Mouse (Mus musculus) telencephalon, adult 2 months (tissue): Measurements from ENCODE around the gene Babam1.
A peak's percentile ranks its signal among the peaks of the same experiment; 100 is the strongest.

Experiments used
- DNase-seq: peaks from one replicate; pipeline ENCODE4 v3.0.0-alpha.2; 2011; ENCODE audit warnings: low read depth, low spot score

The Babam1 gene

DNA sequence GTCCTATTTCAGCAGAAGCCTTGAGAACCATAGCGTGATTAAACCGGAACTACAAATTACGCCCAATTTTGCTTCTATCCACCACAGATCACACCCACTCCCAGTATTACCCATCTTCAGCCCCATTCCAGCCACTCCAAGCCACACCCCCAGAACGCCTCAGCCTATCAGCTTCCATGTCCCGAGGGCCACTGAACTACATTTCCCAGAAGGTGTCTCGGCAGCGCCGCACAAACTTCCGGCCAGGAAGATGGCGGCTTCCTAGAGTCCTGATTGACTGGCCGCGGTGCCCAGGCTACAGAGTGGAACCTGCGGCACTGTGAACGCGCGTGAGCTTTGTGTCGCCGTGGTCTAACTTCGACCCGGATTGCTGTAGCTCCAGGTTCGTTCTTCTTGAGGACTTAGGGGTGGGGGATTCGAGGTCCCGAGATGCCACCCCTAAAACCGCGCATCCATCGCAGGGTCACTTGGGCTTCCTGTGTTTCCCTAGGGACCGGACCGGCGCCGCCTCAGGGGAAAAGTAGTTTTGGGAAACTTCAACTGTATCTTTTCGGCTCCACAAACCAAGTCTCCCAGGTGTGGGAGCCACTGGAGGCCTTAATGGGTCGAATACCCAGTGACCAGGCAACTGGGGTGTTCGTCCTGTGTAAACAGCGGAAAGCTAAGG, at the start of gene Babam1:
TSS of gene Babam1 (plus strand) at position 223 of the 667 bp plus-strand sequence.
- peak; percentile 98 for DNase-seq

DNA sequence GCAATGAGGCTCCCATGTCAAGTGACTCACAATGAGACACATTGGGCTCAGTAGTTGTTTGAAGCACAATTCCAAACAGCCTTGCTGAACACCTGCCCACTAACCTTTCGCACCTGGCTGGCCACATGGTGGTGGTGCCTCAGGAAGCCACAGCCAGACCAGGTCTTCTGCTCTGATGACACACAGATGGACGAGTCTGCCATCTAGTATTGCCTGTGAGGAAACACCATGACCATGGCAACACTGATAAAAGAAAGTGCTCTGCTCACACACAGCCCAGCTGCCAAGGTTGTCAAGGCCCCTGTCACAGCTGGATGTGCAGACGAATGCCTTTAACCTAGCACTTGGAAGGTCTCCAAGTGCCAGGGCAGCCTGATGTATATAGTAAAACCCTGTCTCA, 45.5 kb upstream of the Babam1 start:
- no peak for DNase-seq

DNA sequence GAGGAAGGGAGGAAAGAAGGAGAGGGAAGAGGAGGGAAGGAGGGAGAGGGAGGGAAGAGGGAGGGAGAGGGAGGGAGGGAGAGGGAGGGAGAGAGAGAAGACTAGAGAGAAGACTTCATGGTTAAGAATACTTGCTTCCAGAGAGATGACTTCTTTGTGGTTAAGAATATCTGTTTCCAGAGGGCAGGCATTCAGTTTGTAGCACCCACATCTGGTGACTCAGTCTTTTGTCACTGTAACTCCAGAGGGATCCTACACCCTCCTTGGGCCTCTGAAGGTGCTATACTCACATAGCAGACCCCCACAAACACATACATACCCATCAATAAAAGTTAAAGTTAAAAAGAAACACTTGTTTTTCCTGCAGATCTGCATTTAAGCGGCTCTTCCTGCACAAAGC, 45.1 kb upstream of the Babam1 start:
- DNase-seq, result no peak

DNA sequence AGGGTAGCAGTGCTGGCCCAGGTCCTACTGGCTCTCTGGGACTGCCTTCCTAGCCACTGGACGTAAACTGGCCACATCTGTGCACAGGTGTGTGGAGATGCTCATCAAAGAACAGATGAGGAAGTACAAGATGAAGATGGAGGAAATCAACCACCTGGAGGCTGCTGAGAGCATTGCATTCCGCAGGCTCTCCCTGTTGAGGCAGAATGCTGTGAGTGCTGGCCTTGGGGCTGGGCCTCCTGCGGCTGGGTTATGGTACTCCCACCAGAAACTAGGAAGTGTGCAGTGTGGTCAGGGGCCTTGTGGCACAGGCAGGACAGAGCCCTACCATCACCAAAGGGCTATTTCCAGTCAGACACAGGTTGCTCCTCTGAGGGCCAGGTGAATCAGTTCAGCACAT, 38.6 kb upstream of the Babam1 start:
- DNase-seq, result no peak

DNA sequence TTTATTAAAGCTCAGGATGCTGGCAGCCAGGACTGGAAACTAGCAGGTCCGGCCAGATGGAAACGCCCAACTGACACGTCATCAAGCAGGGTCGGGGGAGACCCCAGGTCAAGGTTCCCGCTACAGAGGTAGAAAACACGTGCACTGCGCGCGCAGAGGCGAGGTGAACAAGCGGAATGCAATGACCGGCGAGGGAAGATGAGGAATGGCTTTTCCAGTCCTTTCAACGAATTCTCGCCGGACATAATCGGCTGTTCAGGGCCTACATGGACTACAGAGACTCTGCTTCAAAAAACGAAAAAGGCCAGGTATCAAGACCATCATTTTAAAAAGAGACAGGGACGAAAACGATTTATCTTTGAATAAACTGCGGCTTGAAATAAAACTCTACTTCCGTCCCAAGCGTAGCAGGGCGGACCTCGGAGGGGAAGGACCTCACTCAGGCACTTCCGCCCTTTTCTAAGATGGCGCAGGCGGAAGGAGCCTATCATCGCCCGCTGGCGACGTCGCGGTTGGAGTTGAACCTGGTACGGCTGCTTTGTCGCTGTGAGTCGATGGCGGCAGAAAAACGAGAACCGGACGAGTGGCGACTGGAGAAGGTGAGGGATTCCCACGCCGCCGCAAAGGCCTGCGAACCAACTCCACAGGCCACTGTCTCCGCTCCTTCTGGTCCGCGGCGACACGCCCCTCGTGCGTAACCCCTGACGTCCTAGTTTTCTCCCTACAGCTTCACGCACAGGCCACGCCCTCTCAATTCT, 29.7 kb upstream of the Babam1 start, which contains the start of gene Use1:
TSS of gene Use1 (plus strand) at position 78 of the 758 bp plus-strand sequence.
- peak; percentile 94 for DNase-seq

DNA sequence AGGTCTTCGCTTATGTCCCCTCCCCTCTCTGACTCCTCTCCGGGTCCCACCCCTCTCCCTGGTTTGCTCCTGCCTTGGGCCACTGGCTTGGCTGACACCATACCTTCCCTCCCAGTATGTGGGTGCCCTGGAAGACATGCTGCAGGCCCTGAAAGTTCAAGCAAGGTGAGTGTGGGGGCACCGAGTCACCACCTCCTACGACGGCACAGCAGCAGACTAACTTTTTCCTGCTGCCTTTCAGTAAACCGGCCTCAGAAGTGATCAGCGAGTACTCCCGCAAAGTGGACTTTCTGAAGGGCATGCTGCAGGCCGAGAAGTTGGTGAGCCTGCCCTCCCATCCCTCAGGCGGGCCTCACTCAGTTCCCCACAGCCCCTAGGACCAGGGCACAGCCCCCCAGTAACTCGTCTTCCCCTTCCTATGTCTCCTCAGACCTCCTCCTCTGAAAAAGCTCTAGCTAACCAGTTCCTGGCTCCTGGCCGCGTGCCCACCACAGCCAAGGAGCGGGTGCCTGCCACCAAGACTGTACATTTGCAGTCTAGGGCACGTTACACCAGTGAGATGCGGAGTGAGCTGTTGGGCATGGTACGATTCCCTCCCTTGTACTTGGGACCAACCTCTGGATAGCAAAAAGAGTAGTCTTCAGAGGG, 29.0 kb upstream of the Babam1 start:
- DNase-seq, result no peak

DNA sequence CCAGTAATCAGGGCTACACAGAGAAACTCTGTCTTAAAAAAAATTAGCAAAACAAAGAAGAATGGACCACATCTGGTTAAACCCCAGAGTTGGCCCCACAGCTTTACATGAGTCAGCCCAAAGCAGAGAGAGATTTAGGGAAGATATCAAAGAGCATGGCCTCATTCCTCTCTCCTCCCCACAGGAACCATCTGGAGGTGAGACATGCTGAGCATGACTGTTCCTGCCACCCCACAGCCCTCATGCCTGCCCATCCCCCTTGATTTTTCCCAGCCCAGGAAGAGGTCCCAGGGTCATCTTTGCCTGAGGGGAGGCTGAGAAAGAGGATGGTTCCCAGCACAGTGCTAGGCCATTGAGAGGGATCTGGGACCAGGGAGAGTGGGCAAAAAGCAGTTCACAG, 28.3 kb upstream of the Babam1 start:
- DNase-seq, result no peak

DNA sequence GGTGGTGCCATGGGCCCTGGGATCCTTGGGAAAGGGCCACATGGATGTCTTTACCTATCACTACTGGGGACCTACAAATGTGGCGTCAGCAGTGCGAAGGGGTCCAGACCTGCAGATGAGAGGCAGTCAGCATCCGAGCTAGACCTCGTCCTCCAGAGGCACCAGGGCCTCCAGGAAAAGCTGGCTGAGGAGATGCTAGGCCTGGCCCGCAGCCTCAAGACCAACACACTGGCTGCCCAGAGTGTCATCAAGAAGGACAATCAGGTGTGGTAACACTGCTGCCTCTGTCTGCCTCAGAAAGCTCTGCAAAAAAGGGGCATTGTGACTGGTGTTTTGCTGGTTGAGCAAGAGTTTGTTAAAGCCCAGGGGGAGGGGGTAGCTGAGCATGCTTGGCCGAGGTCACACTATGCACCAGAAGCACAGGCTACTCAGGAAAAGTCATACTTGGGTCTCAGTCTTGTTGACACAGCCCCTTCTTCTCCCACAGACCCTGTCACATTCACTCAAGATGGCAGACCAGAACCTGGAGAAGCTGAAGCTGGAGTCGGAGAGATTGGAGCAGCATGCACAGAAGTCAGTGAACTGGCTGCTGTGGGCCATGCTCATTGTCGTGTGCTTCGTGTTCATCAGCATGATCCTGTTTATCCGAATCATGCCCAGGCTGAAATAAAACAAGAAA, 27.5 kb upstream of the Babam1 start:
- DNase-seq, result no peak

DNA sequence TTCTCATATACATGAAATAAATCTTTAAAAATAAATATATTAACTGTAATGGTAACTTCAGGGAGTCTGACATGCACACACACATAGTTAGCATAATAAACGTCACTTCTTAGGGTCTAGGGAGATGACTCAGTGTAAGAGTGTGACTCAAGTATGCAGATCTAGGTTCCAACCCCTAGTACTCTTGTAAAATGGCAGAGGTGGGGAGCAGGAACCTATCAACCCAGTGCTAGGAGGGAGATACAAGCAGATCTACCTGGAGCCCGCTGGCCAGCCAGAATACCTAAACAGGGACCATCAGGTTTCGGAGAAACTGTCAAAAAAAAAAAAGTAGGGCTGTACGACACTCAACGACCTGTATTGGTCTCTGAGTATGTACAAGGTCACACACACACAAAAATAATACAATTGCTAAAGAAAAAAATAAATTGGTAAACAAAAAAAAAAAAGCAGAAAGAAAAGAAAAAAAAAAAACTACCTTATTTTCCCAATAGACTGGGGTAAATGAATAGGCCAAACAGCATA, 25.9 kb upstream of the Babam1 start:
- no peak for DNase-seq

DNA sequence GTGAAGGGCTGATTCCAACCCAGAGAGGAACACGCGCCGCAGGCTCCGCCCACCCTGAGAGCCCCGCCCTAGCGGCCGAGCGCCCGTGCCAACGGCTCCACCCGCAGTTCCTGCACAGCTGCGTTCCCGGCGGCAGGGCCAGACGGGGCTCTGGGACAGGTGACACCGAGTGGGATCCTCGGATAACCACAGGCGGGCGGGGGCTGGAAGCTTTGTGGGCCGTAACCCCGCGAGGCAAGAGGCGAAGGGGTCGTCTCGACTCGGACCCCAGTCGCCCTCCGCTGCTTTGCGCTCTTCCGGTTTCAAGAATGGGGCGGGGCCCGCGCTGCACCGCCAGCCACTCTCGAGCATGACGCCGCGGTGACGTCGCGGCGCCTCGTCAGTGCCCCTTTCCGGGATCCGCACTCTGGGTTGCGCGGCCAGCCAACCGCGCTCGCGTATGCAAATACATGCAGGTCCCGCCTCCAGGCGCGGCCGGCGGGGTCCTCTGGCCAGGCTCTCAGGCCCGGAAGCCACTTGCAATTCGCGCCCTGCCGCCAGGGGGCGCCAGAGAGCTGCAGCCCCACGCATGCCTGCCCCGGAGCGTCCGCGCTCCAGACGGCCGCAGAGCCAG, 25.3 kb upstream of the Babam1 start, which contains the start of gene Ocel1:
TSS of gene Ocel1 (plus strand) at position 63 of the 613 bp plus-strand sequence.
- DNase-seq, result peak; percentile 96

DNA sequence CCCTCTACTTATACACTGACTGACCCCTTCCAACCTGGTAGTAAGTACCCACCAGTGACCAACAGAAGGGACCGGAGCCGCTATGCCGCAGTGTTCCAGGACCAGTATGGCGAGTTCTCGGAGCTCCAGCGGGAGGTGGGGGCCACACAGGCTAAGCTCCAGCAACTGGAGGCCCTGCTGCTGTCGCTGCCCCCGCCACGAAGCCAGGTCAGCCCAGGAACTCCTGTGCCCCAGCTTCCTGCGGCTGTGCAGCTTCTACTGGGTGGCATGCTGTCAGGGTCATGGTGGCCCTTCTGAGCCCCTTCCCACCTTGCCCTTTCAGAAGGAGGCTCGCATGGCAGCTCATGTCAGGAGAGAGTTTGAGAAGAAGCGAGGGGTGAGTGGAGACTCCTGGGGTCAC, 24.2 kb upstream of the Babam1 start:
- no peak for DNase-seq

DNA sequence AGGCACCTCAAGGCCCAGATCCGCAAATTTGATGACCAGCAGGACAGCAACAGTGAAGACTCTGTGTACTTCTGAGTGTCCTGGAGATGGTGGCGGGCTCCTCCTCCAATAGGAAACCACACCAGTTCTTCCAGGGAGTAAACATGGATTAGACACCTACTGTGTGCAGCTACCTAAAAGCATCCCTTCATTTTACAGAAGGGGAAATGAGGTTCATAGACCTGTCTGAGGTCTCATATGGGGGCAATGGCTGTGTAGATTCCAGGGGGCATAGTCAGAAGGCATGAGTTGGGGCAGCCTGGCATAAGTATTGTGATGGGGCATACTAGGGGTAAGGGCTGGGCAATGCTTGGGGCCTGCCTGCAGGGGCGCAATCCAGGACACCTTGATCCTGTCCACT, 23.7 kb upstream of the Babam1 start:
- DNase-seq, result no peak

DNA sequence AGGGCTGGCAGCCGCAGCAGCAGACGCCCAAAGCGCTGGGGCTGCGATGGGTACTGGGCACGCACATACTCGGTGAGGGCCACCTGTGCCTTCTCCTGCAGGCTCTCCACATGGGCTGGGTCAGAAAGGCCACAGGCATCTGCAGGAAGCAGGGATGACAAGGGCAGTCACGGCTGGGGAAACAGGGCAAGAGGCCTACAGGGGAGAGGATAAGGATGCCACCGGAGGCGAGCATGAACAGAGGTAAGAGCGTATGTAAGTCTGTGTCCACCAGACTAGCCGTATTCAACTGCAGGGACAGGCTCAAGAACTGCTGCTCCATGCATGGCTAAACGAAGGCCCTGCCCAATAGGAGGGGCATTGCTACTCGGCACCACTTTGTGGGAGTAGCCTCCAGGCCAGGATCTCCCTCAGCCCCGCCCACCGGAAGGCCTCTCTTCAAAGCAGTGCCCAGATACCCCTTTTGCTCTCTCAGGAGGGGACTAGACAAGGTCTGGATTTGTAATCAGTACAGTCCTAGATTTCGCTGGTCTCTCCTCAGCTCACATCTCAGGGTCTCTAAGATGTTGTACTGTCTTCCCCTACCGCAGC, 21.9 kb upstream of the Babam1 start:
- DNase-seq, result no peak

DNA sequence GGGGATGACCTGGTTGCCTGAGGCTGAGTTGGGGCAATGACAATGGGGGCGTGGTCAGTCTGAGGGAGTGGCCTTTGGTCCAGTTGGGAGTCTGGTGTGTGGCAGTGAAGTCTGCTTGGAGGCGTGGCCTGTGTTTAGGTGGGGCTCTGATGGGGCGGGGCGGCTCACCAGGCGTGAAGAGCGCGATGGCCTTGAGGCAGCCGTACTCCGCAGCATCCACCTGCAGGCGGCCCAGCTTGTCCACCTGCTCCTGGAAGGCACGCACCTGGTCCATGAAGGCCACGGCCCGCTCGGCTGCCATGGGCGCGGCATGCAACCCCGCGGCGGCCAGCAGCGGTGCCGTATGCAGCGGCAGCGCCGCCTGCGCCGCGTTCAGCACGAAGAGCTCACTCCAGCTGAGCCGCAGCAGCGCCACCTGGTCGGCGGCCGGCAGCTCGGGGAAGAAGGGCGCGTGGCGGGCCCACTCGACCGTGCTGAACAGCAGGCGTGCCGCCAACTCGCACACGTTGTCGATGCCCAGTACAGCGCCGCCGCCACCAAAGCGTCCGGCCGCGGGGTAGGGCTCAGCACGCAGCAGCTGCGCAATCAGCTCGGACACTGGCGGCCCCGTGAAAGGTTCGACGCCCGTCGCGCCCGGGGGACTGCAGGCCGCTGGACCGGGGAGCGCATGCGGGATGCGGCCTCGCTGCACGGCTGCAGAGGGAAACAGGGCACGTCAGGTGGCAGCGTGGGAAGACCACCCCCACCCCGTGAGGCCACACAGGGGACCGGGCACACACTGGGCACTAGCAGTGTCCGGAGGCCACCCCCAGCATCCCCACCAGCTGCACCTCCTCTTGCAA, 20.9 kb upstream of the Babam1 start:
- DNase-seq, result no peak

DNA sequence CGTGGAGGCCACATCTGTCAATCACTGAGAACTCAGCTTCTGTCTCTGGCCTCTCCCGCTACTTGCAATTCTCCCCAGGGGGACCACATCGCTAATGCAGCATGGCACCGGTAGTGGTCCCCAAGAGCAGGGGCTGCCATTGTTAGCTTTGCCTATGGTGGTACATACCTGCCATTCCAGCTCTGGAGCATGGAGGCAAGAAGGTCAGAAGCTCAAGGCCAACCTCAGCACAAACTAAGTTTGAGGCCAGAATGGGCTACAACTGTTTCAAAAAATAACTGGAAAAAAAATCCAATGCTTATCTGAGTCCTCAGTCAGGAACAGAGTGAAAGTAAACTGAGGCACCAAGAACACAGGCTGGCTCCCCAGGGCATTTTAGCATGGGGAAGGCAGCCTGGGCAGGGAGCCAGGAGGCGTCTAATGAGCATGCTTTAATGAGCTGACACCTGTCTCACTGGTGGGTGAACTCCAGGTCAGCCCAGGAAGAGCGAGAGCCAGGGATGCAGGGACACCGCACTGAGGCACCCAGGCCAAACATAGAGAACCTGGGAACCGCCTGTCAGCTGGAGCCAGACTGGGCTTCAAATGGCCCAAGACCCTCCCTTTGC, 20.1 kb upstream of the Babam1 start:
- no peak for DNase-seq

DNA sequence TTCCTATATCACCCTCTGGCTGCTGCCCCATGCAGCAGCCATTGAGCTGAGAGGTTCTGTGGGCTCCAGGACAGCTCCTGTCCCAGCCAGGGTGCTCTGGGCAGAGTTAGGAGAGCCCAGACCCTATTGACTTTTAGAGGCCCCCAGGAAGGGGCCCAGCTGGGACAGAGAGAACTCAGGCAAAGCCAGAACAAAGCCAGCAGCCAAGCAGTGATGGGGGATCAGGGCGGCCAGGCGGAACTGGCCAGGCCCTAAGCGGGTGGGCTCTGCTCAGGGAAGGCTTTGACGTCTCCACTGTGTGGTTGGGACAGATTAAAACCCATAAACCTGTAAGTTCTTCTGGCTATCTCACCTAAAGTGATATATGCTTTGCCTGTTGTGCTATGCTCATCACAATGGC, 17.7 kb upstream of the Babam1 start:
- no peak for DNase-seq

DNA sequence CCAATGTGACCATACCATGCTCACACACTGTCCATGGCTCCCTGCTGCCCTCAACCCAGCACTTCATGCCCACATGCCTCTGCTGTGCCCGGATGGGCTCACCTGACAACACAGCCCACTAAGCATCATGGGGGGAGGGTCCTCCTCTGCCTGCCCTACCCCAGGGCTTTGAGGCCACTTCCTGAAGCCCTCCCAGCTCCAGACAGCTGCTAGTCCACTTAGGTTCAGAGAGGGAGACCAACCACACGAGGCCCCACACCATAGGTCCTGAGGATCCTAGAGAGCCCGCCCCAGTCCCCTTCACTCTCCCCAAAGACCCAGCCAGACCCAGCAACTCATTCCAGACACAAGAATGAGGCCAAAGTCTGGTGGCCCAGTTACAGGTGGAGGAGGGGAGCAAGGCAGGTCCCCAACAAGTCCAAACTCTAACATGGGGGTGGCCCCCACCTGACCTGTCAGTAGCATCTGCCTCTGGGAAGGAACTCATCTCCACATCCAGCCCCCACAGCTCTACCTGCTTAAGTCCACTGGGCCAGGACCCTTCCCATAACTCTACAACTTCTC, 17.1 kb upstream of the Babam1 start:
- DNase-seq, result no peak

DNA sequence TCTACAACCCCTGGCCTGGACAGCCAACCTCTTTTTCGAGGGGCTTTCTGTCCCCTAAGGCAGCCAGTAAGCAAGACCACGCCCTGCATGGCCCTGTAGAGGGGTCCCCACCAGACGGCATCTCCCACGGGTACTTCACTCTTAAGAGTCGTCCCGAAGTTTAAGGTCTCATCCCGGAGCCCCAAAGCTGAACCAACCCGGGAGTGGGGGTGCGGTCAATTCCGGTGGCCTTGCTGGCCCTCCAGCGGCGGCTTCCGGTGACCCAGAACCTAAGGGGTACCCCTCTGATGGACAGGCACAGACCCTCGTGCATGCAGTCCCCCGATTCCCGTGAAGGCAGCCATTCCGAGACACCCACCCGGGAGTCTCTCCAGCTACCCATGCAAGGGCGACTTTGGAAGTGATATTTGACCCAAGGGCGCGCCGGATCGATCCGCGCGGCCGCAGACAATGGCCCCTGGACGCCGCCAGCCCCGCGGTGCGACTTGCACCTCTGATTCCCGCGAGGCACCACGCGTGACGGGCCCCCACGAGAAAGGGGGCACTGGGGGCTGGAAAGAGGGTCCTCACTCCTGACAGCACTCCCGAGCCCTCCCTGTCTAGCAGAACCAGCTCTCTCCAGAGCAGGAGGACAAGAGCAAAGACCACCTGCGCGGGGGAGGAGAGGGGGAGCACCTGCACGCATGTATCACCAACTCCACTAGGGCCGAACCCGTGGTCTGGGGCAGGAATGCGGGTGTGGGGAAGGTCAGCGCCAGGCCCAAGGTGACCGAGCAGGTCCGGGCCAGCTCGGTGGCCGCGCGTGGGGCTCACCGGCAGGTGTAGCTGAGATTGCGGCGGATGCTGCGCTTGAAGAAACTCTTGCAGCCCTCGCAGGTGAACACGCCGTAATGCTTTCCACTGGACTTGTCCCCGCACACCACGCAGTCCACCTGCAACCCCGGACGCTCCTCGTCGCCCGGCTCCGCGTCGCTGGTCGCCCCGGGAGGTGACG, 16.2 kb upstream of the Babam1 start:
- DNase-seq, result no peak
